Mouse (Mus musculus): Measurements from ENCODE around the gene Golm1. TPM values are rescaled to one million over a fixed set of nuclear protein-coding genes. Genes with fewer than 3 reads are reported as not detected.

Gene Golm1
- polyA plus RNA-seq, 1 experiment = not detected

DNA sequence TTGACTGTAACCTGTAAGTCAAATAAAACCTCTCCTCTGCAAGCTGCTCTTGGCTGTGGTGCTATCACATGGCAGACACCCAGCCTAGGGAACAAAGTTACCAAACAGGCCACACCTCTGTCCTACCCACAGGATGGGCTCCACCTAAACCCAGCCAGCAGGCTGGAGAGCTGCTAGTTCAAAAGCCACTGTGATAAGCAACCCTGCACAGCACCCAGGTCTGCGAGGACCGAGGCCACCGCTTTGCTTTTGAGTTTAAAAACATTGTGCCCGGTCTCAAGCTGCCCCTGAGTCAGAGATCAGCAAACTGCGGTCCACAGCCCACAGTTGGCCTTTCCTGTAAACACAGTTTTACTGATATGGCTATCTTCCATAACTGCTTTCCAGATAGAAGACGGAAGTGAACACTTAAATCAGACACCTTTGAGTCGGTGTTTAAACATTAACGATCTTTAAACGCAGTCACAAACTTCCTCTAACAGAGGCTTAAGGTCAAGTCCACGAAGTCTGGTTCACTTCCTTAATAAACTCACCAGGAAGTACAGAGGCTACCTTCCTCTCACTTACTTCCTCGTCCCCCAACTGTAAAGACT, 7.0 kb downstream of the Golm1 start:
- TF ChIP-seq CTCF (IDR thresholded peaks at IDR 0.05; ENCODE audit: insufficient read depth, low read depth, low read length) = no peak
- TF ChIP-seq POLR2A (IDR thresholded peaks at IDR 0.05; ENCODE audit: insufficient read depth, low read depth, low read length) = no peak
- WGBS = 87% methylated on average over 11 of the region's 11 CpGs
- no peaks in the 10 kb centered on the region for H3K4me1 ChIP-seq (ENCODE audit: control insufficient read depth, insufficient read depth, low read length)
- H3K4me3 ChIP-seq (ENCODE audit: insufficient read depth, low read depth, low read length) = no peak overlapping the region
- no peak overlapping the region; the same call in 1 of the 2 replicates for H3K27ac ChIP-seq (ENCODE audit: insufficient read depth, low read depth, low read length)

DNA sequence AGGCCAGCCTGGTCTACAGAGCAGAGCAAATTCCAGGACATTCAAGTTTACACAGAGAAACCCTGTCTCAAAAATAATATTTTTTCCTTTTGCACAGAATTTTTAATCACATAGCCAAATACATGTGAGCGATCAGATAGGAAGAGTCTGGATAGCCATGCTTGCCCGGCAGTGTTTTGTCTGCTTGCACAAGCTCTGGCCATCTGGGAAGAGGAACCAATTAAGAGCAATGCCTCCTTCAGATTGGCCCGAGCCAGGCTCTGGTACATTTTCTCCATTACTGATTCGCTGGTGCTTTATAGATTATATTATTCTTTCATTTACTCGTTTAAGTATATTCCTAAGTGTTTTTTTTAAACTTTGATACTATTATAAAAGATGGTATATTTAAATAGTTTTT, 7.8 kb downstream of the Golm1 start:
- no peak overlapping the region for H3K27ac ChIP-seq (ENCODE audit: insufficient read depth, low read depth, low read length)
- 86% methylated on average over 5 of the region's 5 CpGs for WGBS
- no peak for TF ChIP-seq CTCF (IDR thresholded peaks at IDR 0.05; ENCODE audit: insufficient read depth, low read depth, low read length)
- TF ChIP-seq POLR2A (IDR thresholded peaks at IDR 0.05; ENCODE audit: insufficient read depth, low read depth, low read length) = no peak

DNA sequence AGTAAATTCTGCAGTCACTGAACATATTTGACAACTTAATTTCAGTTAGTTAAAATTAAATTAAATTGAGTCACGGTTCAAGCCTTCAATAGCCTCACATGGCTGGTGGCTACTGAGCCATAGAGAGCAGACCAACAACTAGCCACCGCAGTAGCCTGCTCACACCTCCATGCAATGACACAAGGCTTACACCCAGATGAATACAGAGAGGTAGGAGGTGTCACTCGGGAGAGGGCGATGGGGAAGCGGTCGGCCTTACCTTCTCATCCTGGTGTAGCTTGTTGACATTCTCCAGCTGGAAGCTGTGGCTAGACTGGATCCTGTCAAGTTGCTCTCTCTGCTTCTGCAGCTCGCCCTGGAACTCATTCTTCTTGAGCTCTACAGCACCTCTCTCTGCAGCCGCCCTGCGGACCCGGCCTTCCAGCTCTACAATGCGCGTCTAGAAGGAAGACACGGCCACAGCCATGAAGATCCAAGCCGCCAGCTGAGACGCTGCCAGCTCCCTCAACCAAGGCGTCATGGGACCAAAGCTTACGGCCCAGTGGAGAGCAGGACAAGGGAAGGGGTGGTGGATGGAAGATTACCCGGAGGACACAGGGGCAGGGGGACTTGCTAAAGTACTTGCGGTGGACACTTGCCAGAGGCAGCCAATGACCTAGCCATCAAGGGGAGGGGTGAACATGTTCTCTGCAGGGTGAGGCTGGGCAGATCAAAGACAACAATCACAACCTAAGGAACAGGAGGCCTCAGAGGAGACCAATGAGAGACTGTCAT, 11.5 kb downstream of the Golm1 start:
- Histone ChIP-seq H3K4me1 (ENCODE audit: control insufficient read depth, insufficient read depth, low read length) (no peaks in the 10 kb centered on the region), H3K4me3 (ENCODE audit: insufficient read depth, low read depth, low read length) (no peak overlapping the region), H3K27ac (ENCODE audit: insufficient read depth, low read depth, low read length) (no peak overlapping the region)
- WGBS = 96% methylated on average over 19 of the region's 19 CpGs
- TF ChIP-seq CTCF (IDR thresholded peaks at IDR 0.05; ENCODE audit: insufficient read depth, low read depth, low read length) (no peak), POLR2A (IDR thresholded peaks at IDR 0.05; ENCODE audit: insufficient read depth, low read depth, low read length) (no peak)

More for the DNA sequence above, 7.8 kb downstream of the Golm1 start:
- H3K4me1 ChIP-seq (ENCODE audit: control insufficient read depth, insufficient read depth, low read length) = no peaks in the 10 kb centered on the region
- H3K4me3 ChIP-seq (ENCODE audit: insufficient read depth, low read depth, low read length) = no peak overlapping the region

DNA sequence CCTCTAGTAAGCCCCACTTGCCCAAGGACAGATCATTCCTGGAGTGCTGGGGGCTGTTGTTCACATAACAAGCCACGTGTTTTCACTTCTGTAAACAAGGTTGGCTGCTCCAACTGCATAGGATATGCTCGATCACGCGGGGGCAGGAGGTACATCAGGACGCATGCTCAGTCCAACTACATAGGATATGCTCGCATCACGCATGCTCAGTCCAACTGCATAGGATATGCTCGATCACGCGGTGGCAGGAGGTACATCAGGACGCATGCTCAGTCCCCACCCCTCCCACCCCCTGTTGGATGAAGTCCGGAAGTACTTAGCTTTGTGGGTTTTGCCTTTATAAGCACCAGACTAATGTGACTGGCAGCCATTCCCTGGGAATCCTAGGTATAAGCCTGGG, 13.6 kb downstream of the Golm1 start:
- Histone ChIP-seq H3K4me1 (ENCODE audit: control insufficient read depth, insufficient read depth, low read length) (no peaks in the 10 kb centered on the region), H3K4me3 (ENCODE audit: insufficient read depth, low read depth, low read length) (no peak overlapping the region), H3K27ac (ENCODE audit: insufficient read depth, low read depth, low read length) (no peak overlapping the region)
- TF ChIP-seq POLR2A (IDR thresholded peaks at IDR 0.05; ENCODE audit: insufficient read depth, low read depth, low read length) = no peak
- TF ChIP-seq CTCF (IDR thresholded peaks at IDR 0.05; ENCODE audit: insufficient read depth, low read depth, low read length) = no peak
- WGBS = 97% methylated on average over 12 of the region's 12 CpGs

DNA sequence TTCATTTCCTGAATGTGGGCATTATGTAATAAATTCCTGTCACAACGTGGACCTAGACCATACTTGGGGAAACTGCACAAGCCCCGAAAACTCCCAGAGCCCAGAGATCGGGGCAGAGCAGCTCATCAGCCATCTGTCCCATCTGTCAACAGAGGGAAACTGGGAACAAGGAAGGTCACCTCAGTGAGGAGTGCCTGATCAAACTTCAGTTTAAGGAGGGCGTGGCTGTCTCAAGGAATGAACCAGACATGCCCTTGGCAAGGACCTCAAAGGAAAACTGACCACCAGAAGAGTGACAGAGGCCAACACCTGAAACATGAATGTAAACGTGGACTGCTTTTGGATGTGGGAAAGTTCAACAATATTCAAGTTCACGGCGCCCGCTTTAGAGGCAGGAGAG, 14.2 kb downstream of the Golm1 start:
- WGBS = 90% methylated on average over 8 of the region's 8 CpGs
- no peak overlapping the region for H3K4me3 ChIP-seq (ENCODE audit: insufficient read depth, low read depth, low read length)
- peaks cover 3% of the 10 kb centered on the region; the same call in 1 of the 2 replicates for H3K4me1 ChIP-seq (ENCODE audit: control insufficient read depth, insufficient read depth, low read length)
- no peak overlapping the region for H3K27ac ChIP-seq (ENCODE audit: insufficient read depth, low read depth, low read length)
- TF ChIP-seq POLR2A (IDR thresholded peaks at IDR 0.05; ENCODE audit: insufficient read depth, low read depth, low read length) (no peak), CTCF (IDR thresholded peaks at IDR 0.05; ENCODE audit: insufficient read depth, low read depth, low read length) (no peak)

DNA sequence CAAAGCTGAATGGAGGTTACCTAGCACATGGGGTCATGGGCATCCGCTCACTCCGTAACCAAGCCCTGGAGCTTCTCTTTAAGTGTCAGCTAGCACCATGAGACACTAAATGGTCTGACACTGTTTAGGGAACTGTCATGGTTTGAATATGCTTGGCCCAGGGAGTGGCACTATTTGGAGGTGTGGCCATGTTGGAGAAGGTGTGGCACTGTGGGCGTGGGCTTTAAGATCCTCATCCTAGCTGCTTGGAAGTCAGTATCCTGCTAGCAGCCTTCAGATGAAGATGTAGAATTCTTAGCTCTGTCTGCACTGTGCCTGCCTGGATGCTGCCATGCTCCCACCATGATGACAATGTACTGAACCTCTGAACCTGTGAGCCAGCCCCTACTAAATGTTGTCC, 15.2 kb downstream of the Golm1 start:
- no peak overlapping the region for H3K4me3 ChIP-seq (ENCODE audit: insufficient read depth, low read depth, low read length)
- H3K4me1 ChIP-seq (ENCODE audit: control insufficient read depth, insufficient read depth, low read length) = peaks cover 3% of the 10 kb centered on the region; the same call in 1 of the 2 replicates
- 97% methylated on average over 3 of the region's 3 CpGs for WGBS
- no peak for TF ChIP-seq POLR2A (IDR thresholded peaks at IDR 0.05; ENCODE audit: insufficient read depth, low read depth, low read length)
- TF ChIP-seq CTCF (IDR thresholded peaks at IDR 0.05; ENCODE audit: insufficient read depth, low read depth, low read length) = no peak
- H3K27ac ChIP-seq (ENCODE audit: insufficient read depth, low read depth, low read length) = no peak overlapping the region

DNA sequence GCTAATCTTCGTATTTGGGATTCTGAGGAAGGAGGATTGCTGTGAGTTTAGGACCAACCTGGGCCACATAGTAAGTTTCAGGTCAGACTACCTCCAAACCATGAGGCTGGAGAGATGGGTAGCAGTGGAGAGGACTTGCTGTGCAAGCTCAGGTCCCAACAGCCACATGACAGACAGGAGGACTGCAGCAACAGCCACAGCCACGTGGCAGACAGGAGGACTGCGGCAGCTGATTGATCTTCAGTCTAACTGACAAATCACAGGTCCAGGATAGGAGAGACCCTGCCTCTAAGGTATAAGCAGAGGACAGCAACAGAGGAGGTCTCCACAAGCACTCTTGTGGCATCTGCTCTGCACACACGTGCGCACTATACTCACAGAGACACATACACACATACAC, 17.8 kb downstream of the Golm1 start:
- Histone ChIP-seq H3K4me3 (ENCODE audit: insufficient read depth, low read depth, low read length) (no peak overlapping the region), H3K4me1 (ENCODE audit: control insufficient read depth, insufficient read depth, low read length) (peaks cover 3% of the 10 kb centered on the region; the same call in 1 of the 2 replicates), H3K27ac (ENCODE audit: insufficient read depth, low read depth, low read length) (no peak overlapping the region)
- WGBS = 93% methylated on average over 5 of the region's 5 CpGs
- TF ChIP-seq CTCF (IDR thresholded peaks at IDR 0.05; ENCODE audit: insufficient read depth, low read depth, low read length) (no peak), POLR2A (IDR thresholded peaks at IDR 0.05; ENCODE audit: insufficient read depth, low read depth, low read length) (no peak)

DNA sequence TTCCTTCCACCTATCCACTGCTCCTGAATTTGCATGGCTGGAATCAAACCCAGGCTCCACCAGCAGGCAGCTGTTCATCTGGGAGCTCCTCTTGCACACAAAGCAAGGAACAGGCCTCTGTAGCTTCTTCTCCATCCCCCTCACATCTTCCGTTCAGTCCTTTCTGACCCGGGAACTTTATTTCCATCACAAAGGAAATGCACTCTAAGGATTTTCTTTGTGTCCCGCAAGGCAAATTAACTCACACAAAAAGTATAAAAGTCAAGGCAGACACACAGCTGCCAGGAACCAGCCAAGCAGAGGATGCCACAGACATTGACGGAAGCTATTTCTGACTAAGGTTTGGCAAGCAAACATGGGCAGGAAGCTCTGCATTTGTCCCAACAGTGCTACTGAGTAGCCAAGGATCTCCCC, 18.6 kb downstream of the Golm1 start:
- TF ChIP-seq CTCF (IDR thresholded peaks at IDR 0.05; ENCODE audit: insufficient read depth, low read depth, low read length) = no peak
- TF ChIP-seq POLR2A (IDR thresholded peaks at IDR 0.05; ENCODE audit: insufficient read depth, low read depth, low read length) = no peak
- H3K4me1 ChIP-seq (ENCODE audit: control insufficient read depth, insufficient read depth, low read length) = peaks cover 3% of the 10 kb centered on the region; the same call in 1 of the 2 replicates
- H3K4me3 ChIP-seq (ENCODE audit: insufficient read depth, low read depth, low read length) = no peak overlapping the region
- WGBS = 50% methylated on average over 4 of the region's 4 CpGs
- no peak overlapping the region for H3K27ac ChIP-seq (ENCODE audit: insufficient read depth, low read depth, low read length)

DNA sequence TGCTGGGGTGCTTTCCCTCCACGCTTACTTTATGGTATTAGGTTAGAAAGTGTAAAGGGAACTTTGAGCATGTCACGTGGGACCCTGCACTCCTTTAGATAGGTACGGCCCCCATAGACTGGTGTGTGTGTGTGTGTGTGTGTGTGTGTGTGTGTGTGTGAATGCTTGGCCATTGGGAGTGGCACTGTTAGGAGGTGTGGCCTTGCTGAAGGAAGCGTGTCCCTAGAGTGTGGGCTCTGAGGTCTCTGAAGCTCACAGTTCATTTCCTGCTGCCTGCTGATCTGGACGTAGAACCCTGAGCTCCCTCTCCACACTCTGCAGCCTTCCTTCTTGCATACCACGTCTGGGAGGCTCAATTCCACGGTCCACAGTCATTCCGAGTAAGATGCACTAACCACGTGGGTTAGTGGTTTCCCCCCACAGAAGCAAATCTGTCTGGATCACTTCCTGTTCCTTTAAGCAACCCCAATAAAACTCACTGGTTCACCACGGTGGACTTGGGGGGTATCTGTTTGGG, 19.2 kb downstream of the Golm1 start:
- Histone ChIP-seq H3K4me1 (ENCODE audit: control insufficient read depth, insufficient read depth, low read length) (peaks cover 3% of the 10 kb centered on the region; the same call in 1 of the 2 replicates), H3K27ac (ENCODE audit: insufficient read depth, low read depth, low read length) (no peak overlapping the region), H3K4me3 (ENCODE audit: insufficient read depth, low read depth, low read length) (no peak overlapping the region)
- WGBS = 84% methylated on average over 10 of the region's 10 CpGs
- TF ChIP-seq CTCF (IDR thresholded peaks at IDR 0.05; ENCODE audit: insufficient read depth, low read depth, low read length) = no peak
- TF ChIP-seq POLR2A (IDR thresholded peaks at IDR 0.05; ENCODE audit: insufficient read depth, low read depth, low read length) = no peak

Data from olfactory bulb, adult 2 months (tissue).